ENCODE assay signal across 8 mouse cellular contexts in the genomic region with DNA sequence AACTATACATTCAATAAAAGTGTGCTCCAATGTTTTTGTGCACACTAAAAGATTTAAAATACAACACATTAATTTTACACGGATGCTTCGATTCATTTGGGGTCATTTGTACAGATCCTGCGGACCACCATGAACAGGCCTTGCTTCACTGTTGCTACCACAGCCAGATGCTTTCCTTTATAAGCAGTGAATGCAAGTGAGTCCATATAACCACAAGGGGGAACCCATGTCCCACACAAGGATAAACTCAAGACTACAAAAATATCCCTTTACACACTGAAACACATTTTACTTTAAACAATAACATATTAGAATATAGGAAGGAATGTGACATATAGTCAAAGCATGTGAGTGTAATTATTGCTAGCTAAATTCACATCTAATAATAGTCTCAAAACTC.
A peak's percentile ranks its signal among the peaks of the same experiment; 100 is the strongest.
DNase-seq lines count a peak whose midpoint lies in the region; ATAC-seq and TF ChIP-seq lines count a peak whose summit lies in the region.

No protein-coding gene starts in this region.

- ATAC-seq in heart, postnatal 0 days (ENCODE audit: insufficient read depth, low read depth) = no peak
- ATAC-seq in hindbrain, embryonic 16.5 days = peak; percentile 88
- ATAC-seq in midbrain, embryonic 13.5 days = peak; percentile 77
- no peak for ATAC-seq in megakaryocyte, adult 5-6 weeks (ENCODE audit: poor library complexity, severe bottlenecking)

- 49% methylated on average over 3 of the region's 3 CpGs for WGBS in heart, postnatal 0 days
- 63% methylated on average over 3 of the region's 3 CpGs for WGBS in hindbrain, embryonic 16.5 days
- WGBS in midbrain, embryonic 13.5 days = 76% methylated on average over 3 of the region's 3 CpGs

- TF ChIP-seq EP300 in heart, postnatal 0 days (IDR thresholded peaks at IDR 0.05; ENCODE audit: low read depth) = no peak

- H3K4me2 ChIP-seq in heart, postnatal 0 days (ENCODE audit: low read depth, low read length) = no peak overlapping the region
- no peak overlapping the region for H3K4me2 ChIP-seq in hindbrain, embryonic 16.5 days (ENCODE audit: low read length)
- H3K4me2 ChIP-seq in midbrain, embryonic 13.5 days (replicated peaks) = no peak overlapping the region

- no peaks in the 10 kb centered on the region for H3K27me3 ChIP-seq in heart, postnatal 0 days (ENCODE audit: control insufficient read depth, insufficient read depth, low read length)
- H3K27me3 ChIP-seq in hindbrain, embryonic 16.5 days (replicated peaks; ENCODE audit: control insufficient read depth, insufficient read depth, low read length) = no peaks in the 10 kb centered on the region
- H3K27me3 ChIP-seq in midbrain, embryonic 13.5 days = no peaks in the 10 kb centered on the region

- H3K4me1 ChIP-seq in heart, postnatal 0 days (ENCODE audit: control insufficient read depth, insufficient read depth) = no peaks in the 10 kb centered on the region
- H3K4me1 ChIP-seq in hindbrain, embryonic 16.5 days (ENCODE audit: control insufficient read depth, insufficient read depth, low read depth, low read length) = no peaks in the 10 kb centered on the region
- H3K4me1 ChIP-seq in midbrain, embryonic 13.5 days (replicated peaks) = no peaks in the 10 kb centered on the region

- no peak for TF ChIP-seq POLR2A in brain, embryonic 14.5 days (IDR thresholded peaks at IDR 0.05; ENCODE audit: borderline replicate concordance, extremely low read depth, insufficient read depth, insufficient read length, poor library complexity, severe bottlenecking)

- H3K9me3 ChIP-seq in heart, postnatal 0 days (replicated peaks; ENCODE audit: control insufficient read depth, low read length) = no peaks in the 10 kb centered on the region
- H3K9me3 ChIP-seq in hindbrain, embryonic 16.5 days (ENCODE audit: control insufficient read depth, low read length) = no peaks in the 10 kb centered on the region
- H3K9me3 ChIP-seq in midbrain, embryonic 13.5 days = no peaks in the 10 kb centered on the region

- H3K36me3 ChIP-seq in heart, postnatal 0 days (replicated peaks; ENCODE audit: control insufficient read depth, insufficient read depth, low read length) = no peaks in the 10 kb centered on the region
- no peaks in the 10 kb centered on the region for H3K36me3 ChIP-seq in hindbrain, embryonic 16.5 days (ENCODE audit: control insufficient read depth, insufficient read depth, low read length)
- H3K36me3 ChIP-seq in midbrain, embryonic 13.5 days = no peaks in the 10 kb centered on the region

- intact Hi-C loops in heart, postnatal 36 days (cut with DNase I) = loop anchor here (5.0 to 10.0 kb wide), 2 partner anchors 872 to 989 kb away; no protein-coding TSS in a partner anchor

- no peak for DNase-seq in heart, postnatal 0 days (ENCODE audit: low spot score)
- DNase-seq in heart, postnatal 36 days = no peak
- peak; percentile 37 for DNase-seq in A20 (ENCODE audit: low read depth, low spot score)
- DNase-seq in brain, embryonic 14.5 days (ENCODE audit: low read depth) = peak; percentile 85
- DNase-seq in adrenal gland, postnatal 4 days (ENCODE audit: low spot score in 2 of 2) = no peak

- no peak overlapping the region for H3K9ac ChIP-seq in heart, postnatal 0 days (replicated peaks; ENCODE audit: low read depth, low read length)
- no peak overlapping the region for H3K9ac ChIP-seq in hindbrain, embryonic 16.5 days (ENCODE audit: low read depth, low read length)
- no peak overlapping the region for H3K9ac ChIP-seq in midbrain, embryonic 13.5 days (replicated peaks)

- TF ChIP-seq CTCF in heart, postnatal 0 days (IDR thresholded peaks at IDR 0.05; ENCODE audit: low read depth) = peak; percentile 61
- TF ChIP-seq CTCF in brain, embryonic 14.5 days (IDR thresholded peaks at IDR 0.05; ENCODE audit: borderline replicate concordance, extremely low read depth, insufficient read depth, insufficient read length) = peak; percentile 54; the same call in 1 of the 2 replicates

- H3K27ac ChIP-seq in heart, postnatal 0 days (ENCODE audit: low read depth) = no peak overlapping the region
- no peak overlapping the region for H3K27ac ChIP-seq in hindbrain, embryonic 16.5 days (ENCODE audit: low read depth, low read length)
- H3K27ac ChIP-seq in midbrain, embryonic 13.5 days = no peak overlapping the region

- no peak overlapping the region for H3K4me3 ChIP-seq in heart, postnatal 0 days (ENCODE audit: low read depth, low read length)
- no peak overlapping the region for H3K4me3 ChIP-seq in hindbrain, embryonic 16.5 days (ENCODE audit: low read length)
- H3K4me3 ChIP-seq in midbrain, embryonic 13.5 days (replicated peaks) = no peak overlapping the region

Comparison
In these comparisons a context has a peak if more than half of its experiments do, and no peak if none do; other contexts are left out.
1. ATAC-seq: peak in hindbrain, embryonic 16.5 days (single experiment) and midbrain, embryonic 13.5 days (single experiment); none in heart, postnatal 0 days (single experiment) and megakaryocyte, adult 5-6 weeks (single experiment).
2. DNase-seq: peak in A20 (single experiment) and brain, embryonic 14.5 days (single experiment); none in heart, postnatal 0 days (single experiment), heart, postnatal 36 days (0 of 2) and adrenal gland, postnatal 4 days (0 of 2).